Comparison of ENCODE assay signal across 1 mouse cellular context in the genomic region with DNA sequence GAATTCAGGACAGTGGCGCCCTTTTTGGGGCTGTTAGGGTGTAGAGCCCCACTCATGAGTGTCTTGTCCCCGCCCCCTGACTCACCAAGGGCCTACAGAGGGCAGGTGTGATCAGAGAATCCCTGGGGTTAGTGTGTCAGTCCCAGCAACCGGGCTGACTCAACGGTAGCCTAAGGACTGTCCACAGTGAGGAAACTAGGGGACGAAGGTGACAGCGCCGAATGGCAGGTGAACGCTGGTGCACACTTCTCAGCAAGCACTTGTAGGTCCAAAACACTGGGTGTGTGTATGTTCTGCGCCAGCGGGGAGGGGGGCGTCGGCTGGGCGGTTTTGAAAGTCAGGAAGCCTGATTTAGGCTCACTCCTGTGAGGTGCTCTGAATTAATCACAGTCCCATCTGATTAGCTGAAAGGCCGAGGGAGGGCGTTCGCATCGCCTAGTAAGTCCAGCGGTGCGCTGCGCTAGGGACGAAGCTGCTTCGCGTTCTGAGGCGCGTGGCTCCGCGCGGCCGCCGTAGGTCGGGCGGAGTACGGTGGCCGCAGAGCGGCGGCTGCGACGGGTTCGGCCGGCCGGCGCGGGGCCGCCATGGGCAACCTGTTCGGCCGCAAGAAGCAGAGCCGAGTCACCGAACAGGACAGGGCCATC.
A peak's percentile ranks its signal among the peaks of the same experiment; 100 is the strongest.
TF ChIP-seq lines count a peak whose summit lies in the region.

A gene (plus strand): TSS at position 151 of the 644 bp plus-strand sequence.

TF ChIP-seq in CH12.LX, 34 proteins besides CTCF, POLR2A, EP300 and RAD21 (continued from another document):
- TF ChIP-seq TBP (conservative IDR thresholded peaks at IDR 0.05; ENCODE audit: low read depth, low read length) = peak; percentile 56; the same call in 1 of the 2 replicates
- TF ChIP-seq ELF1 (IDR thresholded peaks at IDR 0.05; ENCODE audit: low read depth, low read length) = peak; percentile 88
- TF ChIP-seq USF1 (IDR thresholded peaks at IDR 0.05; ENCODE audit: low read depth, low read length) = no peak
- TF ChIP-seq NELFE (IDR thresholded peaks at IDR 0.05; ENCODE audit: low read depth, low read length) = peak; percentile 46; the same call in 1 of the 2 replicates
- no peak for TF ChIP-seq MAFK (IDR thresholded peaks at IDR 0.05; ENCODE audit: insufficient replicate concordance, low read length)
- TF ChIP-seq MAZ (IDR thresholded peaks at IDR 0.05; ENCODE audit: low read depth, low read length) = peak; percentile 31; the same call in 1 of the 2 replicates
- peak; percentile 68 for TF ChIP-seq NRF1 (IDR thresholded peaks at IDR 0.05; ENCODE audit: low read depth, low read length)
- TF ChIP-seq SMC3 (IDR thresholded peaks at IDR 0.05; ENCODE audit: low read depth, low read length) = peak; percentile 2; the same call in 1 of the 2 replicates
- TF ChIP-seq ZMIZ1 (IDR thresholded peaks at IDR 0.05; ENCODE audit: low read depth, low read length) = peak; percentile 57
- TF ChIP-seq IRF4 (IDR thresholded peaks at IDR 0.05; ENCODE audit: low read depth, low read length) = peak; percentile 56; the same call in 1 of the 2 replicates
- TF ChIP-seq CHD1 (IDR thresholded peaks at IDR 0.05; ENCODE audit: low read depth, low read length) = no peak
- peak; percentile 75 for TF ChIP-seq MAX (IDR thresholded peaks at IDR 0.05; ENCODE audit: low read length)
- peak; percentile 90 for TF ChIP-seq HCFC1 (IDR thresholded peaks at IDR 0.05; ENCODE audit: low read depth, low read length)
